Mouse (Mus musculus) skeletal muscle tissue, postnatal 0 days (tissue): ENCODE measurements around the gene Clpp. TPM values are rescaled to one million over a fixed set of nuclear protein-coding genes. Genes with fewer than 3 reads are reported as not detected.

Source experiments
- polyA plus RNA-seq: library from polyadenylated mRNA; unstranded; fragments of >200 nt; fragmentation: Nextera tagmentation; extraction: Ambion mirVana; gene quantifications from 2 replicates; pipeline ENCODE4 v1.2.1, GENCODE M21; 2015

Gene Clpp
- polyA plus RNA-seq, result 83.9 and 87.2 TPM in 2 replicates

DNA sequence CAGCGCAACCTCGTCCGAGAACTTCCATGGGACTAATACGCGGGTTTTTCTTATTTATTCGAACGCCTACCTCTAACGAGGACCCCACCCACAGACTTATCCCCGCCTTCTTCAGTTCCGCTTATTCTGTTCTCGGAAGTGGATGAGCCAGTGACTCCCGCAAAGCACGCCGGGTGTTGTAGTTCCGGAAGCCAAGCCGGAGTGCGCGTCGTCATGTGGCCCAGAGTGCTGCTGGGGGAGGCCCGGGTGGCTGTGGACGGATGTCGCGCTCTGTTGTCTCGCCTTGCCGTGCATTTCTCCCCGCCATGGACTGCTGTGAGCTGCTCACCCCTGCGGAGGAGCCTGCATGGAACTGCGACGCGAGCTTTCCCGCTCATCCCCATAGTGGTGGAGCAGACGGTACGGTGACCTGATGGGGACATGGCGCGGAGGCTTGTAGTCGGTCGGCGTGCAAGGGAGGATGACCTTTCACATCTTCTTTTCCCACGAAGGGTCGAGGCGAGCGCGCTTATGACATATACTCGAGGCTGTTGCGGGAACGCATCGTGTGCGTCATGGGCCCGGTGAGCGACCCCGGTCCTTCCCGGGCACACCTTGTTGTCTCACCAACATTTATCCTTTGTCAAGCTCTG is at the start of gene Clpp:
Gene Clpp, plus strand, starts transcription at position 191 of the 632 bp plus-strand sequence.

DNA sequence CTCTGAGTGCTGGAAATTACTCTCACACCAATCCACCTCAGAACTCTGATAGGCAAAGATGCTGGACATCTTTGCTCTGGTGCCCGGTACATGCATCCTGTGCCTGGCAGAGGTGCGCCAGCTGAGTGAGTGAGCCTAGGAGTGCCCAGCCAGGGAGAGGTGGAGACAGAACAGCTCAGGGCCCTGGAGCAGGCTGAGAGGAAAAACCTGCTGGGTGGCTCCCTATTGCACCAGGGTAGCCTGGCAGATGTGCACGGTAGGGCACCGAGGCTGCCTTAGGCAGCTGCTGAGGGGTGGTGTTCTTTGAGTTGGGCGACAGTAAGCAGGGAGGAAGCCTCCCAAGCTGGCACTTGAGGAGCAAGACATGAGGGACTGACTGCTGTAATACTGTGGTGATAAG is 8.1 kb upstream of the Clpp start, which contains the start of gene Acer1:
Gene Acer1, minus strand, starts transcription at position 114 of the 400 bp plus-strand sequence.

GRCm38 (mm10) chr17:56997029-56997667 is 7.0 kb downstream of the Clpp start, which contains the start of gene Alkbh7:
Gene Alkbh7 (plus strand): TSS chr17:56997339.

GRCm38 (mm10) chr17:56999968-57000609 is 10.0 kb downstream of the Clpp start, which contains the start of gene Pspn:
Gene Pspn (minus strand): TSS chr17:57000018.

GRCm38 (mm10) chr17:57011236-57012141 is 21.4 kb downstream of the Clpp start, which contains the start of the genes Gtf2f1 and Gm17949:
Gene Gtf2f1 (minus strand): TSS chr17:57011288.
Gene Gm17949 (plus strand): TSS chr17:57011469.

GRCm38 (mm10) chr17:57030931-57031660 is 41.0 kb downstream of the Clpp start, which contains the start of gene Khsrp:
Gene Khsrp (minus strand): TSS chr17:57031522.

GRCm38 (mm10) chr17:57041554-57041953 is 51.4 kb downstream of the Clpp start, which contains the start of gene Slc25a41:
Gene Slc25a41 (minus strand): TSS chr17:57041654.

Other genes starting within 250 kb of the Clpp start
- 2.5 and 6.9 TPM in 2 replicates for gene Nrtn, start 232.8 kb upstream of the Clpp start, polyA plus RNA-seq
- gene Dus3l, start 225.5 kb upstream of the Clpp start, polyA plus RNA-seq, result 19.2 and 19.3 TPM in 2 replicates
- 0.10 and 0.36 TPM in 2 replicates for gene Prr22, start 220.1 kb upstream of the Clpp start, polyA plus RNA-seq
- 2.9 and 3.1 TPM in 2 replicates for gene Rfx2, start 159.3 kb upstream of the Clpp start, polyA plus RNA-seq
- gene Acsbg2, start 115.9 kb upstream of the Clpp start, polyA plus RNA-seq, result not detected in 2 replicates
- gene 1700061G19Rik, start 114.8 kb upstream of the Clpp start, polyA plus RNA-seq, result 0.06 and 0.13 TPM in 2 replicates
- 9.3 and 10.1 TPM in 2 replicates for gene Mllt1, start 54.9 kb upstream of the Clpp start, polyA plus RNA-seq
- gene Acer1, start 8.2 kb upstream of the Clpp start, polyA plus RNA-seq, result 1.7 TPM in 1 of 2 replicates, not detected in the other
- 45.7 and 47.9 TPM in 2 replicates for gene Alkbh7, start 7.0 kb downstream of the Clpp start, polyA plus RNA-seq
- gene Pspn, start 9.7 kb downstream of the Clpp start, polyA plus RNA-seq, result 0.41 and 0.46 TPM in 2 replicates
- 28.6 and 38.6 TPM in 2 replicates for gene Gtf2f1, start 21.0 kb downstream of the Clpp start, polyA plus RNA-seq
- 0.28 and 0.33 TPM in 2 replicates for gene Gm17949, start 21.2 kb downstream of the Clpp start, polyA plus RNA-seq
- gene Khsrp, start 41.2 kb downstream of the Clpp start, polyA plus RNA-seq, result 13.9 and 15.7 TPM in 2 replicates
- gene Slc25a41, start 51.3 kb downstream of the Clpp start, polyA plus RNA-seq, result not detected in 2 replicates
- gene Crb3, start 68.8 kb downstream of the Clpp start, polyA plus RNA-seq, result 0.68 and 1.1 TPM in 2 replicates
- gene Slc25a23, start 69.6 kb downstream of the Clpp start, polyA plus RNA-seq, result 4.2 and 5.2 TPM in 2 replicates
- gene Dennd1c, start 88.2 kb downstream of the Clpp start, polyA plus RNA-seq, result 0.86 and 2.1 TPM in 2 replicates
- 2.0 and 3.6 TPM in 2 replicates for gene Tubb4a, start 97.5 kb downstream of the Clpp start, polyA plus RNA-seq
- gene Tnfsf9, start 115.0 kb downstream of the Clpp start, polyA plus RNA-seq, result 1.1 and 1.5 TPM in 2 replicates
- not detected in 2 replicates for gene Cd70, start 159.5 kb downstream of the Clpp start, polyA plus RNA-seq
- gene Tnfsf14, start 203.9 kb downstream of the Clpp start, polyA plus RNA-seq, result 0.13 TPM in 1 of 2 replicates, not detected in the other
- 4.3 and 53.1 TPM in 2 replicates for gene C3, start 237.8 kb downstream of the Clpp start, polyA plus RNA-seq